In genomic region chr8:8183233-8183622, GRCm38 (mm10) we compare ENCODE assay signal across 12 mouse cellular contexts.
DNase-seq lines count a peak whose midpoint lies in the region; ATAC-seq and TF ChIP-seq lines count a peak whose summit lies in the region.
"Had no signal": no experiment of that assay in that cellular context is flagged by ENCODE, and none has a peak within 500 bp of the region (broad histone marks: within the 10 kb centered on the region; RNA-seq: fewer than 3 reads in every experiment).

No protein-coding gene starts in this region.

- no peak overlapping the region for H3K4me3 ChIP-seq in neural tube, embryonic 11.5 days (ENCODE audit: low read depth, low read length)
- no peak overlapping the region for H3K4me3 ChIP-seq in neural tube, embryonic 15.5 days (replicated peaks)
- H3K4me3 ChIP-seq in heart, embryonic 10.5 days = no peak overlapping the region
- no peak overlapping the region for H3K4me3 ChIP-seq in intestine, postnatal 0 days (ENCODE audit: low read depth, low read length)
- H3K4me3 ChIP-seq: limb, embryonic 12.5 days had no signal

- intact Hi-C loops in left cerebral cortex, postnatal 36 days (cut with DNase I) = no loop called here

- no peaks in the 10 kb centered on the region for H3K4me1 ChIP-seq in neural tube, embryonic 11.5 days (ENCODE audit: control insufficient read depth, insufficient read depth, low read length)
- no peaks in the 10 kb centered on the region for H3K4me1 ChIP-seq in neural tube, embryonic 15.5 days
- peaks cover 9% of the 10 kb centered on the region for H3K4me1 ChIP-seq in heart, embryonic 10.5 days
- no peaks in the 10 kb centered on the region for H3K4me1 ChIP-seq in intestine, postnatal 0 days (replicated peaks; ENCODE audit: control insufficient read depth, insufficient read depth, low read length)
- H3K4me1 ChIP-seq: limb, embryonic 12.5 days had no signal

- no peaks in the 10 kb centered on the region for H3K27me3 ChIP-seq in neural tube, embryonic 11.5 days (ENCODE audit: control insufficient read depth, insufficient read depth, low read length)
- H3K27me3 ChIP-seq in neural tube, embryonic 15.5 days (replicated peaks) = no peaks in the 10 kb centered on the region
- H3K27me3 ChIP-seq in heart, embryonic 10.5 days (ENCODE audit: insufficient read depth, poor library complexity, severe bottlenecking) = no peaks in the 10 kb centered on the region
- no peaks in the 10 kb centered on the region for H3K27me3 ChIP-seq in intestine, postnatal 0 days (replicated peaks; ENCODE audit: control insufficient read depth, insufficient read depth, low read length)
- H3K27me3 ChIP-seq: limb, embryonic 12.5 days had no signal

- H3K4me2 ChIP-seq in neural tube, embryonic 11.5 days (ENCODE audit: low read depth) = no peak overlapping the region
- no peak overlapping the region for H3K4me2 ChIP-seq in neural tube, embryonic 15.5 days
- no peak overlapping the region for H3K4me2 ChIP-seq in intestine, postnatal 0 days (replicated peaks; ENCODE audit: low read depth)
- H3K4me2 ChIP-seq: limb, embryonic 12.5 days had no signal

- DNase-seq in neural tube, embryonic 11.5 days (ENCODE audit: low spot score) = peak; percentile 15
- DNase-seq in heart, embryonic 10.5 days (ENCODE audit: low spot score) = peak; percentile 76
- DNase-seq in yolk sac, embryonic 10.5 days (ENCODE audit: low spot score) = peak; percentile 26
- no peak for DNase-seq in cerebellum, postnatal 25 days
- no peak for DNase-seq in left cerebral cortex, postnatal 36 days (ENCODE audit: low spot score in 2 of 2)
- DNase-seq: cerebellum, adult 9-11 months; liver, postnatal 0 days; spleen, adult 18-20 months; thymus, postnatal 4 days had no signal

- peak; percentile 58 for ATAC-seq in neural tube, embryonic 11.5 days (ENCODE audit: insufficient read depth, low FRiP score, low TSS enrichment)
- ATAC-seq in neural tube, embryonic 15.5 days (ENCODE audit: low FRiP score) = no peak
- ATAC-seq in intestine, postnatal 0 days = peak; percentile 73
- ATAC-seq: liver, postnatal 0 days had no signal

- TF ChIP-seq CTCF in intestine, postnatal 0 days (IDR thresholded peaks at IDR 0.05; ENCODE audit: low read depth) = no peak

- no peaks in the 10 kb centered on the region for H3K9me3 ChIP-seq in neural tube, embryonic 11.5 days (ENCODE audit: control insufficient read depth, low read length)
- no peaks in the 10 kb centered on the region for H3K9me3 ChIP-seq in neural tube, embryonic 15.5 days (replicated peaks)
- no peaks in the 10 kb centered on the region for H3K9me3 ChIP-seq in heart, embryonic 10.5 days
- H3K9me3 ChIP-seq in intestine, postnatal 0 days (ENCODE audit: control insufficient read depth) = no peaks in the 10 kb centered on the region
- H3K9me3 ChIP-seq: limb, embryonic 12.5 days had no signal

- H3K27ac ChIP-seq in neural tube, embryonic 11.5 days (ENCODE audit: low read depth, low read length) = no peak overlapping the region
- no peak overlapping the region for H3K27ac ChIP-seq in neural tube, embryonic 15.5 days (replicated peaks)
- H3K27ac ChIP-seq in heart, embryonic 10.5 days = no peak overlapping the region
- no peak overlapping the region for H3K27ac ChIP-seq in intestine, postnatal 0 days (ENCODE audit: low read depth, low read length)
- H3K27ac ChIP-seq: limb, embryonic 12.5 days had no signal

- 56% methylated on average over 6 of the region's 6 CpGs for WGBS in neural tube, embryonic 11.5 days
- 49% methylated on average over 6 of the region's 6 CpGs for WGBS in neural tube, embryonic 15.5 days
- WGBS in heart, embryonic 10.5 days = 29% methylated on average over 6 of the region's 6 CpGs
- WGBS in intestine, postnatal 0 days = 29% methylated on average over 6 of the region's 6 CpGs

- no peak overlapping the region for H3K9ac ChIP-seq in neural tube, embryonic 11.5 days (ENCODE audit: low read length)
- H3K9ac ChIP-seq in neural tube, embryonic 15.5 days (replicated peaks) = no peak overlapping the region
- no peak overlapping the region for H3K9ac ChIP-seq in intestine, postnatal 0 days (ENCODE audit: low read depth, low read length)
- H3K9ac ChIP-seq: limb, embryonic 12.5 days; liver, postnatal 0 days had no signal

- H3K36me3 ChIP-seq in neural tube, embryonic 11.5 days (ENCODE audit: control insufficient read depth, insufficient read depth, low read length) = no peaks in the 10 kb centered on the region
- H3K36me3 ChIP-seq in neural tube, embryonic 15.5 days = no peaks in the 10 kb centered on the region
- no peaks in the 10 kb centered on the region for H3K36me3 ChIP-seq in heart, embryonic 10.5 days
- H3K36me3 ChIP-seq in intestine, postnatal 0 days (ENCODE audit: control insufficient read depth, insufficient read depth) = no peaks in the 10 kb centered on the region
- H3K36me3 ChIP-seq: limb, embryonic 12.5 days had no signal

Comparison
In these comparisons a context has a peak if more than half of its experiments do, and no peak if none do; other contexts are left out.
1. DNase-seq: peak in neural tube, embryonic 11.5 days (single experiment), heart, embryonic 10.5 days (single experiment) and yolk sac, embryonic 10.5 days (single experiment); none in cerebellum, postnatal 25 days (0 of 2) and left cerebral cortex, postnatal 36 days (0 of 2).